Mouse (Mus musculus): ENCODE measurements around the gene B3gnt7. TPM values are rescaled to one million over a fixed set of nuclear protein-coding genes. Genes with fewer than 3 reads are reported as not detected.

B3gnt7 gene
- polyA plus RNA-seq, 2 experiments from 2014 or later: 0.18 TPM; not detected in 1

DNA sequence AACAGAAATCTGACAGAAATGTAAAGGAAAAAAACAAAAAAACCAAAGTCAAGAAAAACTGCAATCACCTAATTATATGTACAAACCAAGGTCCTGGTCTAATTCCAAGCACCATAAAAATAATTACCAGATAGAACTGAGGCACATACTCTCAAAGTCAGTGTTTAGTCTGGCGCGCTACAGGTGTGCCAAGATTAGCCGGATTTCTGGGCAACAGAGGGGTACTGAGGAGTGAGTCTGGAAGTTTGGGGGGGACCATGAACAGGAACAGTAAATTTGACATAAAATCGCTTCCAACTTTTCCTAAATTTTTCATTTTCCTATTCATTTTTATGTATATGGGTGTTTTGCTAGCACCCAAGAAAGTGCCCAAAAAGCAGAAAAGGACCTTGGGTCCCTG lies 43.3 kb downstream of the B3gnt7 start:
- ATAC-seq: no peak

GRCm38 (mm10) chr1:86346851-86347715 lies 44.5 kb downstream of the B3gnt7 start:
- ATAC-seq: no peak

DNA sequence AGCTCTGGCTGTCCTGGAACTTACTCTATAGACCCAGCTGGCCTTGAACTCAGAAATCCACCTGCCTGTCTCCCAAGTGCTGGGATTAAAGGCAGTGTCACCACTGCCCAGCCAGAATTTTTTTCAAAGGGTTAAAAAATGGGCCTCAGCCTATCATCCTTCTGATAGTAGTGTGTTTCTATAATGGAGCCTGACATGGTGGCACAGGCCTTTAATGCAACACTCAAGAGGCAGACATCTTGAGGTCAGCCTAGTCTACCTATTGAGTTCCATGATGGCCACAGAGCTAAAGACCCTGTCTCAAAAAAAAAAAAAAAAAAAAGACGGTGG lies 45.0 kb downstream of the B3gnt7 start:
- ATAC-seq: no peak

DNA sequence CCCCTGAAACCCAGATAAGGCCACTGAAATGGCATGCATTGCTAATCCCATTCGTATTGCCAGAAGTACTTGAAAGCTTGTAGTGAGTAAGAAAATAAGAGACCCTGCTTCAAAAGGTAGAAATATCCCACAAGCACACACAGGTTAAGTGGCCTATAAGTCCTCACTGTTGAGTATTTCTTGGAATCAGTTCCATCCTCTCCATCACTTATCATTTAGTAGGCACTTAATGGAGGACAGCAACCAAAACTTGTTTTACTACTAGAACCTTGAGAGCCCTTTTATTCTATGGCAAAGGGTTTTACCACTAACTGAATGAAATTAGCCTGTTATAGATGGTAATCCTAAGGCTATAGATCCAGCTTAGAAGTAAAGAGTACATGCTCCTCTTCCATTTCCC lies 45.5 kb downstream of the B3gnt7 start:
- ATAC-seq: no peak

DNA sequence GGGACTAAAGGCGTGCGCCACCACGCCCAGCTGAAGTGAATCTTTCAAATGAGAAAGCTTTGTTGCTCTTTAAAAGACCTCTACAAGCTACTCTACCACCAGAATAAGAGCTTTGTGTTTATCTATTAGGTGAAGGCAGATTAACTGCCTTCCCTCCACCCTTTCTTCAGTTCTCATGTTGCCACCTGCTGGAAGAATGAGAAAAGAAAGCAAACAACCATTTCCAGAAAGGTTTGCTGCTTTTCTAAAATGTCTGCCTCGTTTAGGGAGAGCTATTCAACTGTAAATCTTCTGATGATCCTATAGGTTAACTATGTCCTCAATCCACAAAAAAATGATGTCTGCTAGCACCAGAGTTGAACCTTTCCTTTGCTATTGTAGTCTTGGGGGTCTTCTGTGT lies 46.2 kb downstream of the B3gnt7 start:
- ATAC-seq: no peak

- ATAC-seq: no peak
Observed at GRCm38 (mm10) chr1:86349201-86349600, 46.6 kb downstream of the B3gnt7 start.

DNA sequence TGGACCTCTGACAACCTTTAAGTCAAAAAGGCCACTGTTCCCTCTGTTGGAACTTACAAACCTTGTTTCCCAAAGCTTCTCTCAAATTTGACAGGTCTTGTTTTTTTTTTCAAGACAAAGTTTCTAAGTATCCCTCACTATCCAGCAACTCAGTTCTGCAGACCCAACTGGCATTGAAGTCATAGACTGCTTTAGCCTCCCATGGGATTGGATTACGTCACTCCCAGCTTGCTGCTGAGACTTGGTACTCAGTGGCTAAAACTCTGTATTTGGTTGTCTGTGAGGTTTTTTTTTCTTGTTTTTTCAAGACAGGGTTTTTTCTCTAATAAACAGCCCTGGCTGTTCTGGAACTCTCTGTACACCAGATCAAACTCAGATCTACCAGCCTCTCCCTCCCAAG lies 47.1 kb downstream of the B3gnt7 start:
- ATAC-seq: no peak

- ATAC-seq: no peak
Observed at GRCm38 (mm10) chr1:86350576-86350975, 47.9 kb downstream of the B3gnt7 start.

DNA sequence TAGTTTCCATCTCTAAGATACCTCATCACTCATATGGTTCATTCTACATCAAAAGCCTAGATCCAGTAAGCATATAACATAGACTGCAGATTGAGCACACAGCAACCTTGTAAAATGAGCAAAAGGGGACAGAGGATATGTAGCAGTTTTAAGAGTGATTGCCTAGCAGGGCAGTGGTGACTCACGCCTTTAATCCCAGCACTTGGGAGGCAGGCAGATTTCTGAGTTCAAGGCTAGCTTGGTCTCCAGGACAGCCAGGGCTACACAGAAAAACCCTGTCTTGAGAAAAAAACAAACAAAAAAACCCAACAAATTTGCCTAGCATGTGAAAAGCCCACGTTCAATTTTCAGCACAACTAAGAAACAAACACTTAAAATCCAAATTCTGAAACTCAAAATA lies 51.6 kb downstream of the B3gnt7 start:
- ATAC-seq: no peak

Other genes with a start within 250 kb of the B3gnt7 start
- 10 to 100 TPM; 79.9 to 86.8 TPM for gene Psmd1, start 238.4 kb upstream of the B3gnt7 start, polyA plus RNA-seq (2017; shearing (Covaris generic))
- under 1 TPM in 1 of 2 experiments, not detected in 1; 0.45 TPM for gene Htr2b, start 190.9 kb upstream of the B3gnt7 start, polyA plus RNA-seq (2017; shearing (Covaris generic))
- gene Gm21972, start 169.2 kb upstream of the B3gnt7 start, polyA plus RNA-seq (2017; shearing (Covaris generic)): not detected
- 1 to 10 TPM; 3.8 to 7.7 TPM for gene Armc9, start 148.1 kb upstream of the B3gnt7 start, polyA plus RNA-seq (2017; shearing (Covaris generic))
- gene Ncl, start 56.6 kb downstream of the B3gnt7 start, polyA plus RNA-seq (2017; shearing (Covaris generic)): 100 to 1,000 TPM; 383 to 392 TPM
- gene Nmur1, start 123.4 kb downstream of the B3gnt7 start, polyA plus RNA-seq (2017; shearing (Covaris generic)): 1 to 10 TPM in 1 of 2 experiments, under 1 TPM in 1; 0.38 to 3.9 TPM
- not detected for gene Tex44, start 123.5 kb downstream of the B3gnt7 start, polyA plus RNA-seq (2017; shearing (Covaris generic))
- 1,000 to 10,000 TPM; 2,967 to 3,416 TPM for gene Ptma, start 223.9 kb downstream of the B3gnt7 start, polyA plus RNA-seq (2017; shearing (Covaris generic))